Mouse (Mus musculus): ENCODE results near the gene Phf5a. TPM values are rescaled to one million over a fixed set of nuclear protein-coding genes. Genes with fewer than 3 reads are reported as not detected.
A peak's percentile ranks its signal among the peaks of the same experiment; 100 is the strongest.

Phf5a gene
- total RNA-seq, 2 experiments from 2014 or later: 62.7 to 71.2 TPM

DNA sequence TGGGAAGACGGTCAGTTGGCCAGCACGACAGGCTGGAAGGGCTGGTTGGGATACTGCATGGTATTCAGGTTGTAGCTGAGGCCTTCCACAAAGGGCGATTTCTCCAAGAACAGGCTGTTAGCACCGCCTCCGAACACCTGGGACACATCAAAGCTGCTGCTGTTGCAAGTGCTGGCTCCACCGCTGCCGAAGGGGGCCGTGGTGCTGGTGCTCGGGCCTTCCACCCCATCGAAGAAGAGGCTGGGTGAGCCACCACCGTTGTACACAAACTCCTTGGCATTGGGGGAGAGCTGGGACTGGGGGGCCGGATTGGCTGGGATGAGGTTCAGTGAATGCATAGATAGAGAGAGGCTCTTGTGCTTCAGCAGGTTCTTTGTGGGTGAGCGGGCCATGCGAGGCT lies 21.0 kb downstream of the Phf5a start:
- DNase-seq (ENCODE audit: low spot score in 2 of 2): no peak

DNA sequence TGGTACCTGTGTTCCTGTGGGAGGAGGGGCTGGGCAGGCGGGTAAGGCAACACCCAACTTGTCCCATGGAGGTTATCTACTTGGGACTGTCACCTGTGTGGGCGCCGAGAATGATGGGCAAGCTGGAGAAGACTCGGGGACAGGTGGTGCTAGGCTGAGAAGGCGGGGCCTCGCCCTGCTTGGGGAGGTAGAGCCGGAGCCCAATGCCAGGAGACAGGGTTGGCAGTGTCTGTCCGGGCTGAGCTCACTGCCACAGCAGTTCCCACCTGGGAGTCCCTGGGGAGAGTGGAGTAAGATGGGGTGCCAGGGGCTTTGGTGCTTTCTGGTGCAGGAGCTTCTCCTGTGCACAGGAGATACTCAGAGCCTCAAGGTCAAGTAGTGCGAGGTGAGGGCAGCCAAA lies 22.6 kb downstream of the Phf5a start:
- DNase-seq (ENCODE audit: low spot score in 2 of 2): no peak

DNA sequence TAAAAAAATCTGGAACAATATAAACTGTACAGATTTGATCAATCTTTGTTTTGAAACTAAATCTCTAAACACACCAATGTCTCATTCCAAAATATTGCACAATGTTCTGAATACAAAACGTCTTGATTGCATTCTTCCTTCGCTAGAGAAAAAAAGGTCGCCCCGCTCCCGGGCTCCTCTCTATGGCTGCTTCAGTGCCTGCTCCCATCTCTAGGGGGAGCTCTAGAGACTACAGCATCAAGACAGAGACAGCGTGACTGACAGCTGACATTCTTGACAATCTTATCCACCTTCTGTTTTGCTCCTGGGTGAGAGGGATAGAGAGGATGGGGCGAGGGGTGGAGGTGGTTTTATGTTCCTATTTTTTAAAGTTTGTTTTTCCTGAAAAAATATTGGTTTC lies 23.4 kb downstream of the Phf5a start:
- no peak for DNase-seq (ENCODE audit: low spot score in 2 of 2)

DNA sequence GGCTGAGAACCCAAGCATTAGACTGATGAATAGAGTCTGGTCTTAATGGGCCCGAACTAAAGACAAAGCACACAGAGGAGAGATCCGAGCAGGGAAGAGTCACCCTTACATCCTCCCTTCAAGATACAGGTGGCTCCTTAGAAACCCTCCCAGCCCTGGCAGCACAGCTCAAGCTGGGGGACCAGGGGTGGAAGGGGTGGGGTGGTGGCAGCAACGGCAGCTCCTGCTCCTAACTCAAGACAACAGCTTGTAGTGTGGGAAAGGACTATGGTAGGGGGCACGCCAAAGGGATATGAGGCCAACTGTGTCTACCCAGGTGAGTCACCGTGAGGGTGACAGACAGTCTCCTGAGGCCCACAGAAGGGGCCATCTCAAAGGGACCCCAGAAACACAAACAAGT lies 23.9 kb downstream of the Phf5a start:
- no peak for DNase-seq (ENCODE audit: low spot score in 2 of 2)

DNA sequence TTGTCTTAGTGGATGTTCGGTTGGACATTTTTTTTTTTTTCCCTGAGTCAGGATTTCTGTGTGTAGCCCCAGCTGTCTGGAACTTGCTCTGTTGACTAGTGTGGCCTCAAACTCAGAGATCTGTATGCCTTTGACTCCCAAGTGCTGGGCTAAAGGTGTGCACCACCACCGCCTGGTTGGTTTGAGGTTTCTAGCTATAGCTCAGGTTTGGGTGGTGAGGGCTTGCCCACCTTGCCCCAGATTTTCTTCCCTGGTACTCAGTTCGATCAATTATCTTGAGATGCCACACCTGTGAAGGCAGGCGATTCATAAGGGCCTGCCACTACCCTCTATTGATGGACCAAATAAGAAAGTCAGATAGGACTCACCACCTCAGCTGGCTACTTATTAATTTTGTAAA lies 24.6 kb downstream of the Phf5a start:
- no peak for DNase-seq (ENCODE audit: low spot score in 2 of 2)

DNA sequence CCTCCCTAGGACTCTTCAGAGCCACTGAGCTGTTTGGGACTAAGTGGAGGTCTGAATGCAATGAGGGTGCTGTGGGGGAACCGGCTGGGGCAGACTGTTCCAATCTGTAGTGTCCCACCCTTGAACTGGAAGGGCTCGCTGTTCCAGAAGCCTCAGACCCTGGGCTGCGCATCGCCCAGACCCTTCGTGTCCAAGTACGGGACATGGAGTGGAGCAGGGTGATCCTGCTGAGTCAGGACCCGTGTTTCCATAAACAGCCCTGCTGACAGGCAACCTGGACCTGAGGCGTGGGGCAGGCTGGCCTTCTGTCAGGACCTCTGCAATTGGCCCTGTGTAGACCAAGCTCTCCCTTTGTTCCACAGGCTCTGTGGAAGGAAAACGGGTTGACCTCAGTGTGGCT lies 25.0 kb downstream of the Phf5a start:
- DNase-seq (ENCODE audit: low spot score in 2 of 2): no peak

DNA sequence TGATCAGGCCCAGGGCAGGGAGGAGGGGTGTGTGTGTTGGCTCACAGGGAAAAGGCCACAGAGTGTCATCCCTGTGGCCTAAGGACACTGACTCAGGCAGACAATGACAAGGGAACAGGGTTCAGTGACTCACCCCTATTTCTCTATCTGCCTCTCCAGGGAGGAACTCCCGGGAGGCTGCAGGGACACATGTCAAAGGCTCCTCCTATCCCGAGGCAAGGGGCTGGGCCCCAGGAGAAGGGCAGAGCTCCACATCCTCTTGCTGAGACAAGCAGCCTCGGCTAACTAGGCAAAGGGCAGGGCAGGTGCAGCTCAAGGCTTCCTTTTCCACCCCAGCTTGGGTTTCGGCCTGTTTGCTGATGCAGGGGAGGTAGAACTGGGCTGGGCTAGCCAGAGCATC lies 26.0 kb downstream of the Phf5a start:
- peak in 1 of 2 experiments; percentile 67 for DNase-seq (ENCODE audit: low spot score in 2 of 2)

DNA sequence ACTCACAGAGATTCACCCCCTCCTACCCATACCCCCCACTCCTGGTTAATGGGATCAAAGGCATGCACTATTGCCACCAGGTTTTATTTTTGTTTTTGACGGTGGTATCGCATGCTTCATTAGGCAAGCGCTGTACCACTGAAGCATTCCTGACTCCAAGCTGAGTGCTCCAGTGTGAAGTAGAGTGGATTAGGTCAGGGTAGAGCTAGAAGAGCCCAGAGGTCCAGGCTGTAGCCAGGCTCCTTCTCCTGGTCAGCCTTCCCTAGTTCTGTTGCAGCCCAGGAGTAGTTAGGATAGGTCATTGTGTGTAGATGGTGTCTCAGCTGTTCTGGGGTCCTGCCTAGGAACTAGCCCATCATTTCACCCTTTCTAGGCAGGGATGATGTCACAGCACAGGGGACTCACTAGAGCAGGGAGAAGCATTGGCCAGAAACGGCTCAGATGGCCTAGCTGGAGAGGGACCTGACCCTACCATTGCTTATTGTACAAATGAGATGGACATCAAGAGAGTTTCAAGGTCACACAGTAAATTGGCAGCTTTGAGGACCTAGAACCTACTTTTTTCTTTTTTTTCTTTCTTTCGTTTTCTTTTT lies 26.6 kb downstream of the Phf5a start:
- no peak for DNase-seq (ENCODE audit: low spot score in 2 of 2)

DNA sequence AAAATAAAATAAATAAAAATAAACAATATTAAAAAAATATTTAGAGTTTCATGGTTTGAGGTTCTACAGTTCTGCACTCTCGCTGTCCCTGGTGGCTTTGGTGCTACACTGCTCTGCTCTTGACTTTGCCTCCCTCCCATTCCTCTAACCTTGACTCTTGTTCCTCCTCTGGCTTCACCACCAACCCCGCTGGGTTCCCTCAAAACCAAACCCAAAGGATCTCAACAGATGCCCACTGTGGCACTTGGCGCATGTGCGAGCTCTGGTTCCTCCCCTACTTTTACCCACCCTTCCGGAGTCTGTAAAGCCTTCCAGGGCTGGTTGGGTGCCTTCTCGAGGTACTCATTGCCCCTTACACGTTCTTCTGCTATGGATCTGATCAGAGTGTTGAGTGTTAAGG lies 29.4 kb downstream of the Phf5a start:
- no peak for DNase-seq (ENCODE audit: low spot score in 2 of 2)

DNA sequence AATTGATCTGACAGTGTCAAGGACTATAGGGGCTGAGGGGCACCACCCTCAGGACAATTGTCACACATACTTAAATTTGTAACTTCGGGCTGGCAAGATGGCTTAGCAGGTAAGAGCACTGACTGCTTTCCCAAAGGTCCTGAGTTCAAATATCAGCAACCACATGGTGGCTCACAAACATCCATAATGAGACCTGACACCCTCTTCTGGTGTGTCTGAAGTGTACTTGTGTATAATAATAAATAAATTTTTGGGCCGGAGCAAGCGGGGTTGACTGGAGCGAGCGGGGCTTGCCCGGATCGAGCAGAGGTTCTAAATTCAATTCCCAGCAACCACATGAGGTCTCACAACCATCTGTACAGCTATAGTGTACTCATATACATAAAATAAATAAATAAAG lies 31.4 kb downstream of the Phf5a start:
- DNase-seq (ENCODE audit: low spot score in 2 of 2): no peak

DNA sequence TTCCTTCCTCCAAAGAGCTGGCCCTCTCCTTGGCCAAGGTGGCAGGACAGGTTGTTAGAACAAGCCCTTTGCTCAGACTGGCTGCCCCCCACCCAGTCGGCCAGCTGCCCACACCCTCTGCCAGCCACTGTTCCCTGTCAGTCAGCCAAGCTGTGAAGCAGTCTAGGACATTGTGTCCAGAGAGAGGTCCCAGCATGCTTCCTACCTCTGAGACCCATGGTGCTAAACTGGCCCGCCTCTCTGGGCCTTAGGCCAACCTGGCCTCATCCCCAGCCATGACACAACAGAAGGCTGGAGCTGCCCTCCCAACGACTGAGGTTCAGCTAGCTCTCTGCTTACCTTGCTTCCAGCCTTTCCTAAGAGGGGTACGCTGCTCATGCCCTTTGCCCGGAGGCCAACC lies 32.1 kb downstream of the Phf5a start:
- peak in 1 of 2 experiments; percentile 65 for DNase-seq (ENCODE audit: low spot score in 2 of 2)

DNA sequence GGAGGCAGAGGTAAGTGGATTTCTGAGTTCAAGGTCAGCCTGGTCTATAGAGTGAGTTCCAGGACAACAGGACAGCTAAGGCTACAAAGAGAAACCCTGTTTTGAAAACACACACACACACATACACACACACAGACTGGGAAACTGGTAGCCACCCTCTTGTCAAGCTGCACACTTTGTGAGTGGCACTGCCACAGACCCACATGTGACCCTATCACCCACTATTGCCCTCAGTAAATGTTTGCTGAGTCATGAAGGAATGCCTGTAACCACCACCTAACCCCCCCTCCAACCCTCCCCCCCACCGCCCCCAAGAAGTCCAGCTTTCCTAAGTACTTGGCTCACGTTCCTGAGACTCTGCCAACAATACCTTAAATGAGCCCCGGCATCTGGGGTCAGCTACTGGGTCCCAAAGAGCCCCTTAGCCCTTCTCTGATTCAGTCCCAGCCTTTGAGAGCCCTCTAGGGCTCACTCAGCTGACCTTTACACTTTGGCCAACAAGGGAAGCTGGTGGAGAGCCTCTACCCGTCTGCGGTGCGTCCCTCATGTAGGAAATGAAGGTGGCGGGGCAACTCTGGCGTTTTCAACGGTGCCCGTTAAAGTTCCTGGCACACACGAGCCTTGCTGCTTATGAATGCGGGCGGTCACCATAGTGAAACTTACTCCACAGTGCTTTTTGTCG lies 33.0 kb downstream of the Phf5a start:
- no peak for DNase-seq (ENCODE audit: low spot score in 2 of 2)

DNA sequence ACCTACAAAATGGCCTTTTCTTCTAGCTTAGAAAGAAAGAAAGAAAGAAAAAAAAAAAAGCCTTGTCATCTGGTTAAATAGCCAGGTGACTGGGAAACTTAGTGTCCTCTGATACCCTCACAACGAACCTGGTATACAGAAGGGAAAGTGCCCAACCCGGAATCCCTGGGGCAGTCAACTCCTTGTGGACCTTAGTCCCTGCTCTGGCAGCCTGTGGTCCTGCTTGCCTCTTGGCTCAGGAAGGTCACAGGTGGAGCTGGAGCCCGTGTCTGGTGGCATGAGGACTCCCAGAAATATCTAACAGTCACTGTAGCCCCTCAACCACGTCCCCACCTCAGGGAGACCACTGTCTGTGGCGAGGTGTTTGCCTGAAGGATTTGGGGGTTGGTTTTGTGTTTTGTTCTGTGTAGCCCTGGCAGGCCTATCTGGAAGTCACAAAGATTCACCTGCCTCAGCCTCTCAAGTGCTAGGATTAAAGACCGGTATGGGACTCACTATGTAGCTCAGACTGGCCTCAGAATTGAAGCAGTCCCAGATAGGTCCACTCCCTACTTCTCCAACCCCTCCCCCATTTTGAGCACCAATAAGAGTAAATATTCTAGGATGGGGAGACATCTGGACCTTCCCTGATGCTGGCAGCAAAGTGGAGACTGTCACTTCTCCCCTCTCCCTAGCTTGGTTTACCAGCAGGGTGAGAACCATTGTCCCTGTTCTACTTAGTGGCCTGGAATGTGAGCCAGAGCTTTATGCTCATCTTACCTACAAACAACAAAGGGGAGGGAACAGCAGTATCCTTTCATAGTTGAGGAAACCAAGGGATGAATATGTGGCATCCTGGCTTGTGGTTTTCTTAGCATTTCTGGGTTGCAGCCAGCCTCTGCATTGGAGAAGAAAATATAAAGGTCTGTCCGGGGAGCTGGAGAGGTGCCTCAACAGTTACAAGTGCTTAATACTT lies 34.5 kb downstream of the Phf5a start:
- no peak for DNase-seq (ENCODE audit: low spot score in 2 of 2)

DNA sequence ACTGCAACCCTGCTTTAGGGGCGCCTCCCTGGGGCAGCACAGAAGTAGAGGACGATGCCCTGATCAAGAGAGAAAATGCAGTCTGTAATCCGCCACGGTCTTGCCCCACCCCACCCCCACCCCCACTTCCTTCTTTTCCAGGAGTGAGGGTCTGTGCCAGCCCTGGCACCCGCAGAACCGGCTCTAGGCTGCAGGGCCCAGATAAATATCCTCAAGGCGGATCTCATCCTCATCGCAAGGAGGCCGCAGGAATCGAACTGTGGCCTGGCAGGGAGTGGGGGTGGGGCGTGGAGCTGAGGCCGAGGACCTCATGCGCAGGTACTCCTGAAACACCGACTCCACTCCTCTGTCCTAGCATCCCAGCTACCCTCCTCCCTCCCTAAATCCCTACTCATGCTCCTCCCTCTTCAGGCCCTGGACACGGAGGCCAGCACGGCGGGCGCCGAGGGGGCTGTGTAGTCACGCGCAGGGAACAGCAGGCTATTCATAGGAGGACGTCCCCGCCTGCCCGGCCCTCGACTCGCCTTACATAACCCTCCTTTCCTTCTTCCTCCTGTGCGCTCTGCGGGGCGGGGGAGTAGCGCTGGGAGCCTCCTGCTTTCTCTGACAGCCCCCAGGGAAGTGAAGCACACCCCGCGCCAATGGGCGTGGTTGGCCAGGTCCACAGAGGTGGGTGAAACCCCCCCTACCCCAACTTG lies 35.4 kb downstream of the Phf5a start:
- DNase-seq (ENCODE audit: low spot score in 2 of 2): peak in 1 of 2 experiments; percentile 67

DNA sequence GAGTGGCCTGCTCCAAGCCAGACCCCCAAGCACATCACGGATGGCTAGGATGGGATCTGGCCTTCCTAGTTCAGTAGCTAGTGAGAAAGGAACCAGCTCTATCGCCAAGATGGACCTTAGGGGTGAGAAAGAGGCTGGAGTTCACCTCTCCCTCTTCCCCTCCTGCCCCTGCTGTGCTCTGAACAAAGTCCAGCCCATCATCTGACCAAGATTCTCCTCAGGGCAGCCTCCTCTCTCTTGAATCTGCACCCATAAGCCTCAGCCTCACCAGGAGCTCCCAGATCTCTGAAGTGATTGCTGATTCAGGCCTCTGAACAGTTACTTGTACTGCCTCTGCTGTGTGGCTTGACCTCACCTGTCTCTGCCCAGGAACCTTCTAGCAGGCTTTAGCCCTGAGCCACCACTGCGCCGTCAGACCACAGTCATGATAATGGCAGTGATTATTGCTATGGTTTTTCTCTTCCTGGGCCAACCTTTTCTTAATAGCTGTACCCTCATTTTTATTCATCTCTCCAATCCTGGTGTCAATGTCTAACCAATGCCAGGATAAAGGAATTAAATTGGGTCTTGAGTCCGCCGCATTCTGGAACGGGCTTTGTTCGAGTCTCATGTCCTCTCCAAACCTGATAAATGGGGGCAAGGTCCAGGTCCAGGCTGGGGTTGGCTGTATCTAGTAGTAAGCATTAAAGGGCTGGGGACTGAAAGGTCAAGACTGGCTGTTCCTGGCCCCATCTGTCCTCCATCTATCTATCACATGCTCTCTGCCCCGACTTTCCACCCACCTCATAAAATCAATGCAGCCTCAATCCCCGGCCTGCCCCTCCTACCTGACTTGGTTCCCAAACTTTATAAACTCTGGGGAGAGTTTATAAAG lies 36.5 kb downstream of the Phf5a start:
- no peak for DNase-seq (ENCODE audit: low spot score in 2 of 2)

DNA sequence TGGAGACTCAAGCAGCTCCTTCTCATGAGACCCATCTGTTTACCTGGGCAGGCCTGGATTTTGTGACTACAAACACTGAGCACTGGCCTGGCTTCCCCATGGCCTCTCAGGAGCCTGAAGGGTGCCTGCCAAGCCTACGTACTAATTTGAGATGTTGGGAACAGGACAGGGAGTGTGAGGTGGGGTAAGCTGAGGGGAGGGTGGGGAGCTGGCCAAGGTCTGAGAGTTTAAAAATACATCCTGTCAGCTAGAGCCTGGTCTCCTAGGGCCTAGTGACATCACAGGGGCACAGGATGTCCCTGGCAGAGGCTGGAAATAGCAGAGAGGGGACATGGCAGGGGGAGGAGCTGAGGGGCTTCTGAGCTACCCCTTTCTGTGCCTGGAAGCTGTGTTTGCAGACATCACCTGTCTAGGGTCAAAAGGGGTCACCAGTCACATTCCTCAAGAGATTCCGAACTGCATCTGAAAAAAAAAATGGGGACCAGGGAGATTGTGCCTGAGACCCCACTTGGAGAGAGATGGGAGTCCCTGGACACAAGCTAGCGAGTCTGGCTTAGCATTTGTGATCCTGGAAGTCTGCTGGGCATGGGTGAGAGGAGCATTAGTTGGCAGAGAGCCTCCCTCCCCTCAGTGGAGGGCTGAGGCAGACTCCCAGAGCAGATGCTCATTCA lies 37.4 kb downstream of the Phf5a start:
- no peak for DNase-seq (ENCODE audit: low spot score in 2 of 2)

DNA sequence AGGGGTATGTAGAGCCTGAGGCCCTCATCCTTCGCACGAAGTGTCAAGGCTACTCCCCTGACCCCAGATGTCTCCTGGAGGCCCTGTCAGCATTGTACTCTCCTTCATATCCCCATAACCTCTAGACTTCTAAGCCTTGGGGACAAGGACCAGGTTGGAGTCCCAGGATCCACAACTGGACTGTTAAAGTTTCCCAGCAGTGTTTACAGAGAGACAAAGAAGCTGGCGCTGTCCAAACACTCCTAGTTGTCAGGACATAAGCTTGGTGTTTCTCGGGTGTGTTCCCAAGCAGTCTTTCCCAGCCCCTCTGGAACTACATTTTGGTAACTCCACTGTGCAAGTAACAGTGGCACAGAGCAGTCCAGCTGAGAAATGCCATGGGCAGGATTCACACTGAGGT lies 38.2 kb downstream of the Phf5a start:
- DNase-seq (ENCODE audit: low spot score in 2 of 2): no peak

DNA sequence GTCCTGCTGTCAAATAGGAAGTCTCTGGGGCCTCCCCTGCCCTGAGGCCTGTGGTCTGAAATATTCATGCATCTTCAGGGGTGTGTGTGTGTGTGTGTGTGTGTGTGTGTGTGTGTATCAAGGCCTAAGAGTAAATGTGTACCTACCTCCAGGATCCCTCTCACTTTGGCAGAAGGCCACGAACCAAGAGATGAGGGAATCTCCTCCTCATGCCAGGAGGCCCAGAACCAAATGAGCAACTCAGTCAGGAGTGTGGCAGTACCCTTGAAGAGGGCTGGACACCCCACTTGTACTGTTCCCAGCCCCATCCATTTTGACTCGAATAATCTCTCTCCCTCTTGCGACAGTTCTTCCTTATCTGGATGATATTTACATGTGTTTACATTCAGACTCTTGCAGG lies 39.5 kb downstream of the Phf5a start:
- DNase-seq (ENCODE audit: low spot score in 2 of 2): no peak

DNA sequence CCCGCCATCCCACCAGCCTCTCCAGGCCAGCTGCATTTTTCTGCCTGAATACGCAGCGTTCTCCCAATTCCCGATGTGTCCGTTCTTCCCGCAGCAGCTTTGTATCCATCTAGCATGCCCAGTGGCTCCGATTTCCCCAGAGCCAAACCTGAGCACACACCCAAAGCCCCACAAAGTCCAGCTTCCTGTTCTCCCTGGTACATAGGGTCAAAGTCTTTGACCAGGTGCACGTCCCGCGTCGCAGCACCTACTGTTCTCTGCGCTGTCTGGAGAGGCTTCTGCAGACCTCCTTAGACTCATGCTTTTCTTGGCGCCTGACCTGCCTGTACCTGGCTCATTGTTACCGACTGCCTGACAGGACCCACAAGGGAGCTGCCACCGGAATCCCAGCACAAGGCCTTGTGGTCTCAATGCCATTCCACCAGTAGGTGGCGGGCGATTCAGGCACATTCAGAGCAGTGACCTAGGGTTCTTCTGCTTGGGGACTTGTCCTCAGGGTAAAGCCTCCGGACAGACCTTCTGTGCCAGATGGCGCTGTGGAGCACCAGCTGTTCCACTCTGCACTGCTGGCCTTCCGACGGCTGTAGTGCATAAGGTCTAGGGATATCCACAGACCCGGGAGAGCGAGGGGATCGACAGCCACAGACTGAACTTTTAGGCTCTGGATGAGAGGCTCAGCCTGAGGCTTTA lies 40.4 kb downstream of the Phf5a start:
- peak; percentile 63 to 85 for DNase-seq (ENCODE audit: low spot score in 2 of 2)

All from adrenal gland, postnatal 4 days (tissue).